Mouse (Mus musculus): Measurements from ENCODE around the gene Rdh13. TPM values are rescaled to one million over a fixed set of nuclear protein-coding genes. Genes with fewer than 3 reads are reported as not detected.

The Rdh13 gene
- polyA plus RNA-seq, 1 experiment from 2014 or later: 29.2 TPM

DNA sequence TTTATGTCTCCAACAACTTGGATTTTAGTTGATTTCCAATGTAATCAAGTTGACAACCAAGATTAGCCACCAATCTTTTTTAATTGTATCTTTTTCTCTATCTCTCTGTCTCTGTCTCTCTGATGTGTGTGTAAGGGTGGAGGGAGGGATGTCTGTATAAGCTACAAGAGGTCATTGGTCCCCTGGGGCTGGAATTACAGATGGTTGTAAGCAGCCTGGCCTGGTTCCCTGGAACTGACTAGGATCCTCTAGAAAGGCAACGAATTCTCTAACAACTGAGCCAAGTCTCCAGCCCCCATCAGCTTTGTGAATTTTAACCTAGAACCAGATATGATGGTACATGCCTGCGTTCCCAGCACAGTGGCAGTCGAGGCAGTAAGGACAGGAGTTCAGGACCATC lies 22.4 kb upstream of the Rdh13 start:
- Histone ChIP-seq H3K27ac (no peak overlapping the region), H3K9ac (no peak overlapping the region), H3K4me1 (peaks cover 10% of the 10 kb centered on the region; the same call in 1 of the 2 replicates), H3K36me3 (no peaks in the 10 kb centered on the region), H3K4me3 (no peak overlapping the region), H3K4me2 (replicated peaks) (no peak overlapping the region), H3K9me3 (no peaks in the 10 kb centered on the region), H3K27me3 (peaks cover 42% of the 10 kb centered on the region)
- WGBS: 65% methylated on average over 3 of the region's 3 CpGs
- no peak for ATAC-seq (ENCODE audit: low FRiP score, low read depth)

DNA sequence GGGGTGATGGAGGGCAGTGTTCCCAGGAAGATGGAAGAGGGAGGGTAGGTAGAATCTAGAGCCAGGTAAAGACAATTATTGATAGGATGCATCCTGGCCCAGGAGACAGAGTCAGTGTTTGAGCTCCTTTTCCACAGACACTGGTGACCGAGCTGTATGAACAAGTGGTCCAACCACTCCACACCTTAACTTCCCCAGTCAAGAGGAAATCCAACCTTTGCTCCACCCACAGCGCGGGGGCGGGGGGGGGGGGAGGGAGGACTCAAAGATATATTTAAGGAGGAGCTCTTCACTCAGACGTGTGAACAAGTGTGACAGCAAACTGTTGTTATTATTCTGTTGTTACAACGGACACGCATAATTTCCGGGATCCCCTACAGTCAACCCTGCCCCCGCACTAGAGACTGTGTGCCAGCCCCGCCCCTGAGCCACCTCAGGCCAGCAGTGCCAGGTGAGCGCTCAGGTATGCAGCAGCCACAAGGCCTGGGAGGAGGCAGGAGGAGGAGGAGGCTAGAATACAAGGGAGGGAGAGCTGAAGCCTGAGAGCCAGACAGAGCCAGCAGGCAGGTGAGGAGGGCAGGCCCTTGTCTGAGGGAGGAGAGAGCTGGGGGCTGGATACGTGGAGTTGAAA lies 18.9 kb upstream of the Rdh13 start:
- Histone ChIP-seq H3K9me3 (no peaks in the 10 kb centered on the region), H3K4me1 (no peaks in the 10 kb centered on the region), H3K27ac (0 out of 2 replicates have a peak overlapping the region, but pooled peaks have one; percentile 11), H3K36me3 (no peaks in the 10 kb centered on the region), H3K4me3 (no peak overlapping the region), H3K27me3 (peaks cover 7% of the 10 kb centered on the region; the same call in 1 of the 2 replicates), H3K4me2 (replicated peaks) (no peak overlapping the region), H3K9ac (no peak overlapping the region)
- 0 out of 2 replicates have a peak, but pooled peaks have one; percentile 30 for ATAC-seq (ENCODE audit: low FRiP score, low read depth)
- 8% methylated on average over 12 of the region's 12 CpGs for WGBS

DNA sequence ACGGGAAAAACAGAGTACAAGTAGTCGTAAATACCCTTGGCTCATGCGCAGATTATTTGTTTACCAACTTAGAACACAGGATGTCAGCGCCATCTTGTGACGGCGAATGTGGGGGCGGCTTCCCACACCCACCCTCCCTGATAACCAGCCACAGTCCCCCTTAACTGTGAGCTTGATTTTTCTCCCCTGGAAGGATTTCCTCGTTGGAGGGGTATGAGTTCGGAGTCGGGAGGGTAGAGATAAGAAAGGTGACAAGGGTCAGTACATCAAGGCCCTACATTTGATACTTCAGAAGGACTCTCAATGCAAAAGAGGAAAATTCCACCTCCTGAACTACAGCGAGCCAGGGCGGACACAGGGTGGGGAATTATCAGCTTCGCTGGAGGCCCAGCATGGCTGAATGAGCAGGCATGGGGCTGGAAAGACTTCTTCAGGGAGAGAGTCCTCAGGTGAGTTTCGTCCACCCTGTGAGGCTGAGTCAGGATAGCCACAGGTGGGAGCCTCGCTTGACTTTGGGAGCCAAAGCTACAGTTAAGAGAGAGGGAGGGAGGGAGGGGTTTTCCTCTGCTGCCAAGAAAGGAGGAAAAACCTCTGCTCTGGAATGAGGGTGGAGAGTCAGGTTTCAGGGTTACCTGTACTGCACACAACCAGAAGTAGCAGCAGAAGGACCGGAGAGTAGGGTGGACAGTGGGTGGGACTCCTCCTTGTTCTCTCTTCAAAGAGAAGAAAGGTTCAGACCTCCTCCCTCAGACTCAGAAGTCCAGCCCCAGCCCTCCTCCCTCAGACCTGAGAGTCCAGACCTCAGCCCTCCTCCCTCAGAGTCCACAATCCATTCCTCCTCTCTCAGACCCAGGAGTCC lies 15.4 kb upstream of the Rdh13 start, which contains the start of gene Eps8l1:
Eps8l1 (plus strand) TSS at position 99 of the 859 bp plus-strand sequence.
- no peaks in the 10 kb centered on the region for H3K36me3 ChIP-seq
- no peaks in the 10 kb centered on the region for H3K4me1 ChIP-seq
- H3K9ac ChIP-seq: peak within 1 kb of the TSS; percentile 53
- H3K27ac ChIP-seq: peak within 1 kb of the TSS; percentile 52
- 72% methylated on average over 13 of the region's 16 CpGs for WGBS
- H3K27me3 ChIP-seq: no peaks in the 10 kb centered on the region
- ATAC-seq (ENCODE audit: low FRiP score, low read depth): 0 out of 2 replicates have a peak, but pooled peaks have one; percentile 36
- H3K9me3 ChIP-seq: no peaks in the 10 kb centered on the region
- H3K4me3 ChIP-seq: peak within 1 kb of the TSS; percentile 34
- H3K4me2 ChIP-seq (replicated peaks): peak within 1 kb of the TSS; percentile 52

DNA sequence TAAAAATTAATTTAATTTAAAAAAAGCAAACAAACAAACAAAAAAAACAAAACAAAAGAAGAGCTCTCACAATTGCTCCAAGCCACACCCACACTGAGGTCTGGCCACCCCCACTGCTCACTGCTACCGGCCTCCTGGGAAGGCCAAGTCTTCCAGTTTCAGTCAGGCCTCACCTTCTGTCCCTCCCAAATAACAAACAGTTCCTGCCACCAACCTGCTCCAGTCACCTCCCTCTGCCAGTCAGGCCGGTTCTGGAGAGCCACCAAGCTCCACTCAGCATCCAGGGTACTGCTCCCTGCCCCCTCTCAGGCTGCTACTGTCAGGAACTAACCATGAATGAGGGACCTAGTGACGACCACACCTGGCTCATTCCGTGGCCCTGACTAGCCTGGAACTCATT lies 7.2 kb upstream of the Rdh13 start:
- no peak overlapping the region for H3K9ac ChIP-seq
- H3K4me3 ChIP-seq: no peak overlapping the region
- WGBS: 13% methylated on average over 4 of the region's 4 CpGs
- no peak overlapping the region for H3K27ac ChIP-seq
- H3K4me2 ChIP-seq (replicated peaks): no peak overlapping the region
- no peak for ATAC-seq (ENCODE audit: low FRiP score, low read depth)
- no peaks in the 10 kb centered on the region for H3K27me3 ChIP-seq
- H3K4me1 ChIP-seq: 0 out of 2 replicates have a peak, but pooled peaks cover 4% of the 10 kb centered on the region
- H3K9me3 ChIP-seq: no peaks in the 10 kb centered on the region
- no peaks in the 10 kb centered on the region for H3K36me3 ChIP-seq

DNA sequence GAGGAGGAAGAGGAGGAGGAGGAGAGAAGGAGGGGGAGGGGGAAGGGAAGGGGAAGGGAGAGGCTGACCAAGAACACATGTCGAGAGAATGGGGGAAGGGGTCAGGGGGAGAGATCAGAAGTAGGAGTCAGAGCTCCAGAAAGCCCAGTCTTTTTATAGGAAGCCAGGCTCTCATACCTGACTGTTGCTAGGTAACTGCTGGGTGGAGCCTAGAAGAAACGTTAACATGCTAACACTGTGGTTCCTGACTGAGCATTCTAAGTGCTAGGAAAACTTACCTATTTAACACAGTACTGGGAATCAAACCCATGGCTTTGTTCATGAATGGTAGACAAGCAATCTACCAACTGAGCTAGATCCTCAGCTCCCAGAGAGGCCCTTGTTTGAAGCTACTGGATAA lies 3.8 kb upstream of the Rdh13 start:
- no peak for ATAC-seq (ENCODE audit: low FRiP score, low read depth)
- Histone ChIP-seq H3K9me3 (no peaks in the 10 kb centered on the region), H3K9ac (no peak overlapping the region), H3K4me2 (replicated peaks) (no peak overlapping the region), H3K27me3 (no peaks in the 10 kb centered on the region), H3K4me3 (no peak overlapping the region), H3K27ac (no peak overlapping the region), H3K4me1 (peaks cover 7% of the 10 kb centered on the region; the same call in 1 of the 2 replicates), H3K36me3 (peaks cover under 1% of the 10 kb centered on the region)
- 5% methylated on average over 2 of the region's 2 CpGs for WGBS

DNA sequence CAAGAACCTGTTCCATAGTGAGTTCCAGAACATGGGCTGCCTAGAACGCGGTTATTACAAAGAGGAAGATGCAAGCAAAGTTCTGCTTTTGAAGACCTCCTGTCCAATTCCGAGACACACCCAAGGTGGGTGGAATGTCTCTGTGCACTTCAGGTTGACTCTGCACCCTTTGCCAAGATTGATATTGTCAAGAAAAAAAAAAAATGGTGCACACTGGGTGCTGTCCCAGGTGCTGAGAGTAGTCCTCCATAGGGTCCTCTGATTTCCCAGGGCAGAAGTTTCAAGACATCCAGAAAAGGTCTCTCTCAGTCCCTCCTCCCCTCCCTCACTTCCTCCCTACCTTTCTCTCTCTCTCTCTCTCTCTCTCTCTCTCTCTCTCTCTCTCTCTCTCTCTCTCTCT lies 3.0 kb upstream of the Rdh13 start:
- Histone ChIP-seq H3K27ac (no peak overlapping the region), H3K27me3 (no peaks in the 10 kb centered on the region), H3K36me3 (peaks cover 8% of the 10 kb centered on the region), H3K4me2 (replicated peaks) (no peak overlapping the region), H3K9ac (no peak overlapping the region), H3K4me3 (no peak overlapping the region), H3K4me1 (peaks cover 7% of the 10 kb centered on the region; the same call in 1 of the 2 replicates), H3K9me3 (no peaks in the 10 kb centered on the region)
- WGBS: 86% methylated on average over 3 of the region's 3 CpGs
- ATAC-seq (ENCODE audit: low FRiP score, low read depth): no peak

DNA sequence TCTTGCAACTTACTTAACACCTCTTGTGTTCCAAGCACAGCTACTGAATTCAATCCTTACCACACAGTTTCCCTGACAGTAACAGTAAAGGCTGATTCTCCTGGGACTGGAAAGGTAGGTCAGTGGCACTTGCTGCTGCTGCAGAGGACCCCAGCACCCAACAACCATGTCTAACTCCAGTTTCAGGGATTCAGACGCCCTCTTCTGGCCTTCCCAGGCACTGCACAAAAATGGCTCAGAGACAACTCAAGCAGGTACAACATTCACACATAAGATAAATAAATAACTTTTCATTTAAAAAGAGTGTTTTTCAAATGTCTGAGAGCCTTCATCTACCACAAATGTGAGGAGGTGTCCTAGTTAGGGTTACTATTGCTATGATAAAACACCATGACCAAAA lies 1.7 kb upstream of the Rdh13 start:
- Histone ChIP-seq H3K27me3 (no peaks in the 10 kb centered on the region), H3K36me3 (peaks cover 21% of the 10 kb centered on the region), H3K4me3 (no peak overlapping the region), H3K9ac (no peak overlapping the region), H3K4me2 (replicated peaks) (no peak overlapping the region), H3K9me3 (no peaks in the 10 kb centered on the region), H3K27ac (no peak overlapping the region), H3K4me1 (peaks cover 7% of the 10 kb centered on the region; the same call in 1 of the 2 replicates)
- 5% methylated on average over 1 of the region's 1 CpGs for WGBS
- no peak for ATAC-seq (ENCODE audit: low FRiP score, low read depth)

DNA sequence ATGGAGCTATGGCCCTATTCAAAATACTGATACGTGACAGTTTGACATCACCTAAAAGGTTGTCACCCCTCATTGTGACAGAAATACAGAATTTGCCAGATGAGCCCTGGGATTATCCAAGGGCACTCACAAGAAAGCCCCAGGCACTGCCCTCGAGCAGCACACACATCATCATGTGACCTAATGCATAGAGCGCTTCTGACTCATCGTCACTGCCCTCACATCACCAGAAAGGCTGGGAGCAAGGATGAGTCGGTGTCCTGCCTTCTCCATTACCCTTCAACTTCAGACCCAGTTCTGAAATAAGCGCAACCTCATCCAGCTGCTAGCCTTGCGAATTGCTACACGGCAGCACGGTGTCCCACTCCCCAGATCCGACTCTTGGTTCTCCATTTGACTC lies 4.9 kb downstream of the Rdh13 start:
- Histone ChIP-seq H3K4me1 (peaks cover 3% of the 10 kb centered on the region; the same call in 1 of the 2 replicates), H3K27ac (no peak overlapping the region), H3K4me3 (no peak overlapping the region), H3K9ac (no peak overlapping the region), H3K4me2 (replicated peaks) (no peak overlapping the region), H3K9me3 (no peaks in the 10 kb centered on the region), H3K36me3 (peaks cover 79% of the 10 kb centered on the region), H3K27me3 (no peaks in the 10 kb centered on the region)
- ATAC-seq (ENCODE audit: low FRiP score, low read depth): no peak
- WGBS: 93% methylated on average over 10 of the region's 10 CpGs

DNA sequence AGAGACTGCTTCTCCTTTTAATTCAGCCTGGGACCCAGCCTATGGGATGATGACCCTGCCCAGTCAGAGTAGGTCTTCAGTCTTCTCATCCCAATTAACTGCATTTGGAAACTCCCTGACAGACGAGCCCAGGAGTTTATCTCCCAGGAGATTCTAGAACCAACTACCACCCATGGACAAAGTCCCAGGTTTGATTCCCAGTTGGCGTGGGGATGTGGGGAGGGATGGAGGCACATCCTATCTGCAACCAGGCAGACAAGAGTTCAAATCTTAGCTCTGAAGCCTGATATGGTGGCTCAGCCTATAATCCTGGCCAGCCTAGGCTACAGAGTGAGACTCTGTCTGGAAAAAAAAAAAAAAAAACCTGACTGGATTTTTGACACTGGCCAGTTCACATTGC lies 7.7 kb downstream of the Rdh13 start:
- 92% methylated on average over 2 of the region's 2 CpGs for WGBS
- H3K9ac ChIP-seq: no peak overlapping the region
- no peak overlapping the region for H3K4me3 ChIP-seq
- ATAC-seq (ENCODE audit: low FRiP score, low read depth): no peak
- H3K27ac ChIP-seq: no peak overlapping the region
- no peaks in the 10 kb centered on the region for H3K9me3 ChIP-seq
- H3K4me1 ChIP-seq: no peaks in the 10 kb centered on the region
- H3K27me3 ChIP-seq: no peaks in the 10 kb centered on the region
- no peak overlapping the region for H3K4me2 ChIP-seq (replicated peaks)
- H3K36me3 ChIP-seq: peaks cover 92% of the 10 kb centered on the region

DNA sequence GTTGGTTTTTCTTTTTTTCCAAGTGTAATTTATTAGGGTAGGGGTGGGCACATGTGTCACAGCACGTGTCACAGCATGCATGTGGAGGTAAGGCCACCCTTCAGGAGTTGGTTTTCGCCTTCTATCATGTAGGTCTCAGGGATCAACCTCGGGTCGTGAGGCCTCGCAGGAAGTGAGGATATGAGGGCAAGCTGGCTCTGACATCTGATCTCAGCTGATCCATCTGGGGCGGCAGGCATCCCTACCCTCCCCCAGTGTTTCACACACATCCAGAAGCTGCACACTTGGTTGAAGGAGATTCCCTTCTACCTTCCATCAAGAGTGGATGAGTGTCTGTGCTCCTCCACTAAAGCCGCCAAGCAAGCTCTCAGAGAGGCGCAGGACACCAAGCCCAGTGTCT lies 13.4 kb downstream of the Rdh13 start:
- Histone ChIP-seq H3K27ac (no peak overlapping the region), H3K9ac (no peak overlapping the region), H3K36me3 (peaks cover 94% of the 10 kb centered on the region), H3K4me1 (no peaks in the 10 kb centered on the region), H3K27me3 (no peaks in the 10 kb centered on the region), H3K4me3 (no peak overlapping the region), H3K9me3 (peaks cover 6% of the 10 kb centered on the region; the same call in 1 of the 2 replicates), H3K4me2 (replicated peaks) (no peak overlapping the region)
- no peak for ATAC-seq (ENCODE audit: low FRiP score, low read depth)
- 89% methylated on average over 8 of the region's 8 CpGs for WGBS

DNA sequence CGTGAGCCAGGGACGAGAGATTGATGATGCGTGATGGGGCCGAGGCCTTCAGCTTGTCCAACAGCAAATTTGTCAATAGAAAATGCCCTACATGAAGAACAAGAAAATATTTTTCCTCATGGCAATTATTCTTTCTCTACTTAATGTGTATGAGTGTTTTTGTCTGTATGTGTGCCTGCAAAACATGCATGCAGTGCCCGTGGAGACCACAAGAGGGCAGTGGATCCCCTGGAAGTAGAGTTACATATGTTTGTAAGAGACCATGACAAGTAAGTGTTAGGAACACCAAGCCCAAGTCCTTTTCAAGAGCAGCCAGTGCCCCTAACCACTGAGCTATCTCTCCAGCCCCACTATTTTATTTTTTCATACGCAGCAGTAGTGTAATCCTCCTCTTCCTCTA lies 13.9 kb downstream of the Rdh13 start:
- Histone ChIP-seq H3K9me3 (peaks cover 6% of the 10 kb centered on the region; the same call in 1 of the 2 replicates), H3K36me3 (peaks cover 93% of the 10 kb centered on the region), H3K27ac (no peak overlapping the region), H3K4me1 (no peaks in the 10 kb centered on the region), H3K9ac (no peak overlapping the region), H3K4me2 (replicated peaks) (no peak overlapping the region), H3K4me3 (no peak overlapping the region), H3K27me3 (no peaks in the 10 kb centered on the region)
- WGBS: 82% methylated on average over 6 of the region's 6 CpGs
- ATAC-seq (ENCODE audit: low FRiP score, low read depth): no peak

DNA sequence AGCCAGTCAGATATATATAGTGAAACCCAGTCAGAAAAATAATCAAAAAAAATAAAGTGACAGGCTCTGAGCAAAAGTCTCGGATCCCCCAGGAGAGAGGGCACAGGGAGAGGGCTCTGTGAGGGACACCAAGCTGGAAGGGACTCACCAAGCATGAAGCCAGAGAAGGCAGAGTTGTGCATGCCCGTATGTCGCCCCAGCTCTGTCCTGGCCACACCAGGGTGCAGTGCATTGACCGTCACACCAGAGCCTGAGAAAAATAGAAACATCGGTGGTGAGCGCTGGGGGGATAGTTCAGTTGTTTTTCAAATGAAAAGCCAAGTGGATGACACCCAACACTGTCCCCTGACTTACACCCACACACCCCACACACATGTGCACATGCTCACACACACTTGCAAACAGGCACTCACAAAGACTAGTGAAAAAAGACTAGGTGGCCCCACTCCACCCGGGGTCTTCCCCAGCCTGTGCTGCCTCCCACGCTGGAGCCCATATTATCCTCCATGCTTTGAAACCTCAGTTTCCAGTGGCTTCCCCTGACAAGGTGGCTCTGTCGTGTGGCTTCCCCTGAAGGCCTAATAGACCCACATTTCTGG lies 15.1 kb downstream of the Rdh13 start:
- H3K4me2 ChIP-seq (replicated peaks): no peak overlapping the region
- peaks cover 6% of the 10 kb centered on the region; the same call in 1 of the 2 replicates for H3K9me3 ChIP-seq
- no peaks in the 10 kb centered on the region for H3K27me3 ChIP-seq
- no peak overlapping the region for H3K9ac ChIP-seq
- no peak overlapping the region for H3K27ac ChIP-seq
- peaks cover 93% of the 10 kb centered on the region for H3K36me3 ChIP-seq
- no peak overlapping the region for H3K4me3 ChIP-seq
- H3K4me1 ChIP-seq: no peaks in the 10 kb centered on the region
- no peak for ATAC-seq (ENCODE audit: low FRiP score, low read depth)
- 94% methylated on average over 9 of the region's 9 CpGs for WGBS
